Mouse (Mus musculus) ES-Bruce4 (cell line): ENCODE results near the gene Med13.

Experiments used
- CTCF ChIP-seq: IDR thresholded peaks from one replicate; pipeline ENCODE4 v1.8.1; 2011; ENCODE audit warnings: low read depth, low read length
- POLR2A ChIP-seq: IDR thresholded peaks from one replicate; pipeline ENCODE4 v1.8.1; 2011; ENCODE audit warnings: low read length; ENCODE audit not compliant: insufficient read depth

DNA sequence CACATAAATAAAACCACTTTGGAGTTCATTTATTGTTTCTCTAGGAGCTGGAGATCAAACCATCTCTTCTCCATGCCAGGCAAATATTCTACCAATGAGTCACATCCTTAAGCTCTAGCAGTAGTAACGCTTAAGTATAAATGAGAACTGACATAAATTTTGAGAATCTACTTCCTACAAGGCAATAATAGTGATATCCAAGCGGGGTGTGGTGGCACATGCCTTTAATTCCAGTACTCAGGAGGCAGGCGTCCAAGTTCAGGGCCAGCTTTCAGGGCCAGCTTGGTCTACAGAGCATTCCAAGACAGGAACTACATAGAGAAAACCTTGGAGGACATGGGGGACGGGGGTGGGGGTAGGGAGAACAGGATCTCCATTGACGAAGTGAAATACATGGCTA lies 33.2 kb downstream of the Med13 start:
- TF ChIP-seq CTCF (no peak), POLR2A (no peak)
